Mouse (Mus musculus) brown adipose tissue, adult 24 weeks (tissue): Measurements from ENCODE around the gene Lmf1. TPM values are rescaled to one million over a fixed set of nuclear protein-coding genes. Genes with fewer than 3 reads are reported as not detected.

ENCODE experiments used
- H3K27ac ChIP-seq: fragments of 200-500 bp; replicated peaks from 2 replicates; pipeline ENCODE4 v1.5.1; 2012; ENCODE audit warnings: low read depth, mild to moderate bottlenecking, low read length
- H3K4me1 ChIP-seq: fragments of 200-500 bp; 2 replicates; pipeline ENCODE4 v1.6.1; 2012; ENCODE audit warnings: low read length, mixed read lengths; ENCODE audit not compliant: control insufficient read depth, insufficient read depth, insufficient read length
- H3K4me3 ChIP-seq: fragments of 200-500 bp; 2 replicates; pipeline ENCODE4 v1.5.1; 2012; ENCODE audit warnings: low read depth, mild to moderate bottlenecking, low read length, moderate library complexity; ENCODE audit not compliant: insufficient read depth
- polyA plus RNA-seq: library from polyadenylated mRNA; stranded (reverse); fragments of >200 nt; gene quantifications from 2 replicates; pipeline ENCODE4 v1.2.4, GENCODE M21; 2012; ENCODE audit not compliant: missing spikeins, insufficient read depth, insufficient read length

The Lmf1 gene
- polyA plus RNA-seq, 1 experiment: 24.0 TPM

DNA sequence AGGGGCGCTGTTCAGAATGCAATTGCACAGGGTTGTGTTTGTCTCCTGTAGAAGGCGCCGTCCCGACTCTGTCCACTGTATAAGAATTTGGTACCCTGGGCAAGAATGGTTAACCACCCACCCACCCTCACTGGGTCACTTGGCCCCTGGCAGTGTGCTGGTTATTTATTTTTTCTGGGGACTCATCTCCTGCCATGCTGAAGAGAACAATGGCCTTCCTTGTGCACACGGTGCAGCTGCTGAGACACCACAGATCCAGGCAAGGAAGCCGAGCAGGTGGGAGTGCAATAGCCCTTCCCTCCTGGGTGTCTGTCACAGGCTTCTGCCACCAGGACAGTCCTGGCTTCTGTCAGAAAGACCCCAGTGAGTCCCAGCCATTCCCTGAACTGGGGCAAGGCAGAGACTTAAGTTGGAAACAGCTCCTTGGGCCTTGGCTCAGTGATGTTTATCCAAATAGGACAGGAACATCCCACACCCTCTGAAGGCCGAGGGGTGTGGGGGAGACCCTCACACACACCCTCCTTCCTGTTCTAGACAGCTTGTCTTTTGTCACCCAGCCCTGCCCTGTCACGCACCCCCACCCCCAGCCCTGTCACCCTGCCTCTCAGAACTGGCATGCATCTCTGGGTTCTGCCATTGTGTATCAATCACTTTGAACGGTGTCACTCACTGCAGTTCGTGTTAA, 30.1 kb downstream of the Lmf1 start:
- Histone ChIP-seq H3K27ac (no peak overlapping the region), H3K4me3 (no peak overlapping the region)

GRCm38 (mm10) chr17:25609506-25609828, 30.6 kb downstream of the Lmf1 start:
- Histone ChIP-seq H3K27ac (no peak overlapping the region), H3K4me1 (no peaks in the 10 kb centered on the region), H3K4me3 (no peak overlapping the region)

More for the DNA sequence above, 30.1 kb downstream of the Lmf1 start:
- no peaks in the 10 kb centered on the region for H3K4me1 ChIP-seq

GRCm38 (mm10) chr17:25610151-25610550, 31.3 kb downstream of the Lmf1 start:
- no peaks in the 10 kb centered on the region for H3K4me1 ChIP-seq
- H3K4me3 ChIP-seq: no peak overlapping the region
- no peak overlapping the region for H3K27ac ChIP-seq

DNA sequence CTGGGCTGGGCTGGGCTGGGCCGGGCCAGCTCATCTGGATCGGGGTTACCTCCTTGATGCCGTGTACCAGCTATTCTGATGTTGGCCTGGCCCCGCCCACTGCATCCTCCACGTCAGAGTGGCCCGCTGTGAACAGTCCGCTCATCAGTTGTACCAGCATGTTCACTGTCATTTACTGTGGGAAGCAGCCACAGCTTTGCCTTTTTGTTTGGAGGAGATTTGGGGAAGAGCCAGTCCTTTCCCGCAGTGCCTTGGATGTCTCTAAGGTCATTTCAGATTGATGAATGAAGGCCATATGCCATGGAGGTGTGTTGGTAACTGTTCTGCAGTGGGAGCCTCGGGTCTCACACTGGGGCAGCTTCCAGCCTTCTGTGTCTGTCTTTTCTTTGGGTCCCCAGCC, 33.7 kb downstream of the Lmf1 start:
- Histone ChIP-seq H3K27ac (no peak overlapping the region), H3K4me1 (no peaks in the 10 kb centered on the region), H3K4me3 (no peak overlapping the region)

DNA sequence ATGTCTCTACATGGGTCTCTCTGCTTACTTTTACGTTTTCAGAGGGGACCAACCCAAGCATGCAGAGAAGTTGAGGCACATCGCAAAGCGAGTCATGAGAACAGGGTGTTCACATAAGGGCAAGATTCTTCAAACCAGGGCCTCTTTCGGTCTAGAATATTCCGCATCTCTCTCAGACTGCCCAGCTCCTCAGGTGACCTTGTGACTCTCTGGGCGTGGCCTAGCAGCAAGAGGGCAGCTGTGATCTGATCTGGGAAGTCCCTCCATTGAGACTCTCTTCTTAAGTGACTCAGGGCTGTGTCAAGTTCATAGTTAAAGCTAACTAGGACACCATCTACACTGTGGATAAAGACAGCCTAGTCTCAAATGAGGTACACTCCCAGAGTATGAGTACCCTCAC, 34.4 kb downstream of the Lmf1 start:
- H3K4me1 ChIP-seq: no peaks in the 10 kb centered on the region
- H3K4me3 ChIP-seq: no peak overlapping the region
- H3K27ac ChIP-seq: no peak overlapping the region

GRCm38 (mm10) chr17:25614723-25615510, 36.0 kb downstream of the Lmf1 start:
- H3K4me1 ChIP-seq: no peaks in the 10 kb centered on the region; the same call in 1 of the 2 replicates
- no peak overlapping the region for H3K4me3 ChIP-seq
- no peak overlapping the region for H3K27ac ChIP-seq

GRCm38 (mm10) chr17:25618508-25619056, 39.7 kb downstream of the Lmf1 start:
- H3K27ac ChIP-seq: no peak overlapping the region
- H3K4me3 ChIP-seq: no peak overlapping the region
- no peaks in the 10 kb centered on the region; the same call in 1 of the 2 replicates for H3K4me1 ChIP-seq

DNA sequence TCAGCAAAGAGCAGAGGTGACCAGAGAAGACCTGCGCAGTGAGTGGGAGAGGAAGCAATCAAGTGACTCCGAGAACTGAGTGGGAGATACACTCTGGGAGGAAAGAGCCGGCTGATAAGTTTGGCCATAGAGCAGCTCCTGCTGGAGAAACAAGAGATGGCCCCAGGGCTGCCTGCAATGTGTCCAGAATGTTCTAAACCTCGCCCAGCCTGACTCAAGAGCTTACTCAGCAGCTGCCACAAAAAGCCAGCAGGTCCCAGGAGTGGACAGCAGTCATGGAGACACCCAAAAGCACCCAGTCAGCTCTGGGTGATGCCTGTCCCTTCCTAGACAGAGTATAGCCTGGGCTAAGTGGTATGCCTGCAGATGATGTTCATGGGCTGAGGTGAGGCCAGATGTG, 44.6 kb downstream of the Lmf1 start:
- Histone ChIP-seq H3K4me3 (no peak overlapping the region), H3K27ac (no peak overlapping the region), H3K4me1 (no peaks in the 10 kb centered on the region; the same call in 1 of the 2 replicates)

GRCm38 (mm10) chr17:25623935-25624334, 45.0 kb downstream of the Lmf1 start:
- Histone ChIP-seq H3K4me3 (no peak overlapping the region), H3K4me1 (no peaks in the 10 kb centered on the region), H3K27ac (no peak overlapping the region)

DNA sequence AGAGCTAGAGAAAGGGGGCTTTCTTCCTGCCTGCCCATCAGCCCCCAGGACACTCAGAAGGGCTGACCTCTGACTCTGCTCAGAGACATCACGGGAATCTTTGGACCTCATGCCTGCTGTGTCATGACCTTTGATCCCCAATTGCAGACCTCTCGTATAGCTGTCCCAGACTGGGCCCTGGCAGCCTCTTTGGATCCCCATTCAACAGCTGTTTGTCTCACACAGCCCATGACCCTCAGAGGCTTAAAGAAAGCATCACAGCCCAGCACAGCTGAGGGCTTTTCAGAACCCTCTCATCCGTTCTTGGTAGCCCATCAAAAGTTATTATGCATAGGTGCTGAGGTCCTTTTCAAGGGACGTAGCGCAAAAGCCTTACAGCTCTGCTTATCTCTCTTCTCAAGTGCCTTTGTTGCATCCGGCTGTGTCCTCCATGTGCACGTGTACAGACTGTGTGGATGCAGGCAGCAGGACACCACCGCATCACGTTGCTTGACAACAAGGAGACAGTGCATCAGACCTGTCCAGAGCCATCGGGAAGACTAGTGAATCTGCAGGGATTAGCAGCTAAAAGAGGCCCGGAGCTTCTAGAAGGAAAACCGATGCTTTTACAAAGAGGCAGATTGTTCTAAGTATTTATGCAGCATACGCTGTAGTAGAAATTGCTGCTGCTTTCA, 45.7 kb downstream of the Lmf1 start:
- H3K4me1 ChIP-seq: no peaks in the 10 kb centered on the region

GRCm38 (mm10) chr17:25625282-25625681, 46.4 kb downstream of the Lmf1 start:
- no peak overlapping the region for H3K27ac ChIP-seq
- H3K4me1 ChIP-seq: no peaks in the 10 kb centered on the region
- H3K4me3 ChIP-seq: no peak overlapping the region

More for the DNA sequence above, 45.7 kb downstream of the Lmf1 start:
- Histone ChIP-seq H3K4me3 (no peak overlapping the region), H3K27ac (no peak overlapping the region)

GRCm38 (mm10) chr17:25626196-25627043, 47.5 kb downstream of the Lmf1 start:
- no peak overlapping the region for H3K4me3 ChIP-seq
- H3K27ac ChIP-seq: no peak overlapping the region
- no peaks in the 10 kb centered on the region for H3K4me1 ChIP-seq

DNA sequence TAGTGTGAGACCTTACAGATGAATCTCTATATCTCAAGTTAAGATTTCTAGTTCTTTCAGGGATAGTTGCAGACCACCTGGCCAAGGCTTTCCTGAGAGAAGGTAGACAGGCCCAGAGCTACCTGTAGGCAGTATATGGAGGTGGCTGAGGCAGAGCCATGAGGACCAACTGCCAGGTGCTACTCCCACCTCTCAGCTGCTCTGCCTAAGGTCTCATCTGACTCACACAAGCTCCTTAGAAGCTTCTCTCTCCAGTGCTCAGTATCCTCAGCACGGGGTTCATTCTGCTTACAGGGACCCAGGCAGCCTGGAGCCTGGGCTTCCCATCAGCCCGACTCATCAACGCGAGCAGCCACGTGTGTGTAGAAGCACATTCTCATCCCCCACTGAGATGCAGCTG, 51.4 kb downstream of the Lmf1 start:
- Histone ChIP-seq H3K4me3 (no peak overlapping the region), H3K27ac (no peak overlapping the region), H3K4me1 (no peaks in the 10 kb centered on the region)

DNA sequence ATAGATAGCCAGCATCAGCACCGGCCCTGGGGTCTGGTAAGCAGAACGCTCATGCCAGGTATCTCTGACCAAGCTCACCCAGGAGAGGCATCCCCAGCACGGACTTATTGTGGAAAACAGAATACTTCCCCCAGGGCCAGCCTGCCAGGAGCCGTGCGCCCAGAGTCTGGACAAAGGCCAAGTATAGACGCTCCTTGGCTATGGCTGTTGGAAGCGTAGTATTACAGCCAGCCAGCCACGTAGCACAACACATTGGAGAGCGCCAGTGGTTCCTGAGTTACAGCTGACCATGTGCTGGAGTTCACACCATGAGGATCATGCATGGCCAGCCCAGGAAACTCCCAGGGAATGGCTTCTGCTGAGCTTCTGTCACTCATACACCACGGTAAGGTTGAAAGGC, 55.2 kb downstream of the Lmf1 start:
- Histone ChIP-seq H3K4me1 (no peaks in the 10 kb centered on the region), H3K27ac (no peak overlapping the region), H3K4me3 (no peak overlapping the region)

- Histone ChIP-seq H3K27ac (no peak overlapping the region), H3K4me3 (no peak overlapping the region), H3K4me1 (no peaks in the 10 kb centered on the region)
These were observed 56.5 kb downstream of the Lmf1 start for GRCm38 (mm10) chr17:25635387-25635786.
